Mouse (Mus musculus) MEL (cell line): ENCODE measurements around the gene Csgalnact2.

Experiments used
- CTCF ChIP-seq, 3 experiments: IDR thresholded peaks in 2 of 3; conservative IDR thresholded peaks in 1 of 3; 2 replicates each; pipeline ENCODE4 v1.5.1; 2011 to 2012; ENCODE audit warnings: low read length in 3 of 3, low read depth in 2 of 3, mild to moderate bottlenecking in 2 of 3, improper control_type of control experiment in 1 of 3, inconsistent platforms in 1 of 3, mixed read lengths in 1 of 3, moderate library complexity in 1 of 3; ENCODE audit not compliant: control insufficient read depth in 1 of 3, insufficient read depth in 1 of 3, poor library complexity in 1 of 3, severe bottlenecking in 1 of 3
- GATA1 ChIP-seq: IDR thresholded peaks from 2 replicates; pipeline ENCODE4 v1.6.1; 2011; ENCODE audit warnings: low read depth, low read length, improper control_type of control experiment
- POLR2A ChIP-seq, 2 experiments: IDR thresholded peaks; 2 replicates each; pipeline ENCODE4 v1.6.1; 2011 to 2012; ENCODE audit warnings: low read length in 2 of 2, mild to moderate bottlenecking in 2 of 2, control low read depth in 1 of 2, improper control_type of control experiment in 1 of 2, low read depth in 1 of 2, moderate library complexity in 1 of 2; ENCODE audit not compliant: control insufficient read depth in 1 of 2, insufficient read depth in 1 of 2, poor library complexity in 1 of 2

DNA sequence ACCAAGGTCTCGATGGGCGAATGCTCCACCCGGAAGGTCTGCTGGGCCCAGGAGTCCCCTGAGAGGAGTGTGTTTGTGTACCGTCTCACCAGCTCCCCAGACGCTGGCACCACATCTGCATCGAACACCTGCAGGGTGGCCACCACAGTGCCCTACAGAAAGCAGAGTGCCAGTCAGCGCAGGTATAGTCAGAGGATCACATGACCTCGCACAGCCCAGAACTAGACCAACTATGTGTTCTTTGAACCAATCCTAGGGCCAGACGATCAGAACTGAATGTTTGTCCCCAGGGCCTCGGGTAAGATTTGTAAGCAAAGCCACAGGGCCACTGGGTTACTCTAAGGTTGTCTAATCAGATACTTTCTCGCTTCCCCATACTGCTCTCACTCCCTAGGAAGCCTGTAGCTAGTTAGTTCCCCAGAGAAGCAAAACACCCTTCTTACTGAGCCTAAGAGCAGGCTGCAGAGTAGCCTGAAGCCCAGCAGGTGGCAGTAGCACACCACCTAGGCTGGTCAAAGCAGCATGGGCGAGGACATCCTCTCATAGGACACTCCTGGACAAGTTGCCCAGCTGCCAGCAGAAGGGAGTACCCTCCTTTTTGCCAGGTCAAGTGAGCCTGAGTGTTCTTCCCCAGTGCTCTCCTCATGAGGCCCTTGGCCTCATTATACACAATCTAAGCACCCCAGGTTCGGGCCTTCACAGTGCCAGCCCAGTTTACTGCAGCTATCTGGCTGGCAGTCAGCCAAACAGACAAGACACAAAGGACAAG lies 40.6 kb upstream of the Csgalnact2 start:
- no peak for TF ChIP-seq POLR2A (IDR thresholded peaks at IDR 0.05; ENCODE audit: control insufficient read depth in 1 of 2, insufficient read depth in 1 of 2, low read depth in 1 of 2, low read length in 2 of 2, poor library complexity in 1 of 2)
- peak; percentile 91 to 97 (median 92) for TF ChIP-seq CTCF (IDR thresholded peaks at IDR 0.05 in 2 of 3, conservative IDR thresholded peaks at IDR 0.05 in 1 of 3; ENCODE audit: control insufficient read depth in 1 of 3, insufficient read depth in 1 of 3, low read depth in 2 of 3, low read length in 3 of 3, poor library complexity in 1 of 3, severe bottlenecking in 1 of 3)
- no peak for TF ChIP-seq GATA1
